Mouse (Mus musculus): ENCODE measurements around the gene Rpl13a.
"Not testable (repeated sequence)": the region's sequence is repeated elsewhere in the genome, so short reads cannot be mapped to it uniquely, and the experiment has no call there.

Rpl13a gene

GRCm38 (mm10) chr7:45118336-45118735 is 10.2 kb downstream of the Rpl13a start:
- DNase-seq (ENCODE audit: low spot score in 2 of 2) = no peak

GRCm38 (mm10) chr7:45117566-45117965 is 11.0 kb downstream of the Rpl13a start:
- DNase-seq (ENCODE audit: low spot score in 2 of 2) = no peak

- no peak for DNase-seq (ENCODE audit: low spot score in 2 of 2)
These were observed 15.1 kb downstream of the Rpl13a start for GRCm38 (mm10) chr7:45113476-45113875.

GRCm38 (mm10) chr7:45112529-45112928 is 16.0 kb downstream of the Rpl13a start:
- no peak for DNase-seq (ENCODE audit: low spot score in 2 of 2)

- no peak for DNase-seq (ENCODE audit: low spot score in 2 of 2)
These were observed 16.6 kb downstream of the Rpl13a start for GRCm38 (mm10) chr7:45111940-45112339.

DNA sequence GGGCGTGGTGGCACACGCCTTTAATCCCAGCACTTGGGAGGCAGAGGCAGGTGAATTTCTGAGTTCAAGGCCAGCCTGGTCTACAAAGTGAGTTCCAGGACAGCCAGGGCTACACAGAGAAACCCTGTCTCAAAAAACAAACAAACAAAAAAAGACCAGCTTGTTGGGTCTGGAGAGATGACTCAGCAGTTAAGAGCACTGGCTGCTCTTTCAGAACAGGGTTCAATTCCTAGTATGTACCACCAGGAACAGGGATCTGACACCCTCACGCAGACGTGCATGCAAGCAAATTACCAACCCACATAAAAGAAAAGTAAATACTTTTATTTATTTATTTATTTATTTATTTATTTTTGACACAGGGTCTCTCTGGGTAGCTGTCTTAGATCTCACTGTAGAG is 18.5 kb downstream of the Rpl13a start:
- not testable (repeated sequence) for DNase-seq (ENCODE audit: low spot score in 2 of 2)

DNA sequence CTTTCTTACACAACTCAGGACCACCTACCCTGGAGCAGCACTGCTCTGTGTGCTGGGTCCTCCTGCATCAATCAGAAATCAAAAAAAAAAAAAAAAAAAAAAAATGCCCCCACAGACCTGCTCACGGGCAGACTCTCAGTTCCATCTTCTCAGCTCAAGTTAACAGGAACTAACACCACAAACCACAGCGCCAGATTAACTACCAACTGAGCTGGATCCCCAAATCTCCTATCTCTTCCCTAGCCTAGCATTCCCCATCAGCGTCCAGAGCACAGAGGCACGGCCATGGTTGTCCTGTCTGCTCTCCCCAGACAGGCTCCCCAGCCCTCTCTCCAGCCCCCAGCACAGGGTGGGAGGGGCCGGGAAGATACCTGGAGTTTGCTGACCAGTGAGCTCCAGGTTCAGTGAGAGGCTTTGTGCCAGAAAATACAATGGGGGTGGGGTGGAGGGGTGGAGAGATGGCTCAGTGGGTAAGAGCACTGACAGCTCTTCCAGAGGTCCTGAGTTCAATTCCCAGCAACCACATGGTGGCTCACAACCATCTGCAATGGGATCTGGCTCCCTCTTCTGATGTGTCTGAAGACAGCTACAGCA is 21.4 kb downstream of the Rpl13a start:
- DNase-seq (ENCODE audit: low spot score in 2 of 2) = no peak

- DNase-seq (ENCODE audit: low spot score in 2 of 2) = no peak
These were observed 22.1 kb downstream of the Rpl13a start for GRCm38 (mm10) chr7:45106441-45106840.

- no peak for DNase-seq (ENCODE audit: low spot score in 2 of 2)
These were observed 23.1 kb downstream of the Rpl13a start for GRCm38 (mm10) chr7:45105491-45105890.

DNA sequence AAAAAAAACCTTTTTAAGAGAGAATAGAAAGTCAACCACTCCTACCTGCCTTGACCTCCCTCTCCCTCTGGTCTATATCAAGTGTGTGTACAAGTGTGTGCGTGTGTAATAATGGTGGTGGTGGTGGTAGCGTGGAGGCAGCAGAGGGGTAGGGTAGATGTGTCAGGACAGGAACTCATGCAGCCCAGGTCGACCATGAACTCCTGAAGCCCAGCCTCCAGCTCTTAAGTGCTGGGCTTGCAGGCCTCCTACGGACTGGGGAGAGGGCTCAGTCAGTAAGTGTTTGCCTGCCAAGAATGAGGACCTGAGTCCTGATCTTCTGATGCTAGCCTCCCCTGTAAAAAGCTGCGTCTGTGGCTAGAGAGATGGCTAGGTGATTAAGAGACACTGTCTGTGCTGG is 23.6 kb downstream of the Rpl13a start:
- DNase-seq (ENCODE audit: low spot score in 2 of 2) = no peak

DNA sequence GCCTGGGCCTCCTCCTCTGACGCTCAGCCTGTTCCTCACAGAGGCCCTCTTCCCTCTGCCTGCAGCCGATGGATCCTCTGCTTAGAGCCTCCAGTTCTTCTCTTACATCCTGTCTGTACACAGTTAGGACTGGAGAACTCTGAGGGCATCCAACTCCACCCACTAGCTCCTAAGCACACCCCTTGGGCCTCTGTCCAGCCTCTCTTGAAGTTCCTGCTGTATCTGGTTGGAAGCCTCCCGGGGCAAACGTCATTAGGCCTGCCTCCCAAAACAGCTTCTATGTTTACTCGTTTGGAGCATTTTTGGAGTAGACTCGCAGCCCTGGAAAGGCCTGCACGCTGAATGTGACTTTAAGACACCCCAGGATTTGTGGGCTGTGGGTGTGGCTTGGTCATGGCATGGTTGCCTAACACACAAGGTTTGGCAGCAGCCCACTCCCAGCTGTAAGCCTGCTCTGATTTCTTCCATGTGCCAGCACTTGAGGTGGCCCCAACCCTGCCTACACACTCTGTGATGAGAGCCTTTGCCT is 24.8 kb downstream of the Rpl13a start, which contains the start of gene Fcgrt:
Gene Fcgrt (minus strand): TSS at position 200 of the 529 bp plus-strand sequence.
- DNase-seq (ENCODE audit: low spot score in 2 of 2) = peak; percentile 58 to 61

GRCm38 (mm10) chr7:45102940-45103585 is 25.5 kb downstream of the Rpl13a start:
- DNase-seq (ENCODE audit: low spot score in 2 of 2) = no peak

GRCm38 (mm10) chr7:45102441-45102840 is 26.1 kb downstream of the Rpl13a start:
- DNase-seq (ENCODE audit: low spot score in 2 of 2) = no peak

DNA sequence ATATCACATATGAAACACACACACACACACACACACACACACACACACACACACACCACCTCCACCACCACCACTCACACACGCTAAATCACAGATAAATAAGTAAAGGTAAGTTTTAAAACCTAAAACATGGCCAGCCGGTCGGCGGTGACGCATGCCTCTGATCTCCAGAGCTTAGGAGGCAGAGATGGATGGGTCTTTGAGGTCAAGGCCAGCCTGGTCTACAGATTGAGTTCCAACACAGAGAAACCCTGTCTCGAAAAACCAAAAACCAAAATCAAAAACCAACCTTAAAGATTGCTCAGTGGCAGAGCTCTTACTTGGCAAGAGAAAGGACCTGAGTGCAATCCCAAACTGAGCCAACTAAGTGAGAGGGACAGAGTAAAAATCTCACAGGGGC is 28.5 kb downstream of the Rpl13a start:
- no peak for DNase-seq (ENCODE audit: low spot score in 2 of 2)

DNA sequence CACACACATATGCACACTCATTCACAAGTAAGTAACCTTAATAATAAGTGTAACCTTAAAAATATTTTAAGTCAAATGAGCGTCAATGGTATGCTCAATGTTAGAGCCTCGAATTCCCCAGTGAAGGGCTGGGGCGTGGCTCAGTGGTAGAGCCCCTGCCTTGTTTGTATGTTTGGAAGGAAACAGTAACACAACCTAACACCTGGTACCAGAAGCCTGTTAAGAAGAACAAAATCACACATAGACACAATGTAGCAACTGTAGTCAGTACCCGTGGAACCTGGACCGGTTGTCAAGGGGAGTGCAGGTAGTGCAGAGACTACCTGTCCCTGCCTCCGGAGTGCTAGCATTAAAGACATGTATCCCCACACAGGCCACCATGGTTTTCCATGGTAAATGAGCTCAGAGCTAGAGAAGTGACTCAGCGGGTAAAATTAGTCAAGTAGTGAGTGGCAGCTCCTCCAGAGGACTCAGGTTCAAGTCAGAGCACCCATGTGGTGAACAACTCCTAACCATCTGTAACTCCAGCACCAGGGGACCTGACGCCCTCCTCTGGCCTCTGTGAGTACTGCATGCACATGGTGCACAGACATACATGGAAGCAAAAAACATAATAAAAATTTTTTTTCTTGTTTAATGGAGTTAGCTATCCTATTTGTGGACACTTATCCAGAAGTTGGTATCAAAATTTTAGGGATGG is 29.9 kb downstream of the Rpl13a start:
- DNase-seq (ENCODE audit: low spot score in 2 of 2) = no peak

- DNase-seq (ENCODE audit: low spot score in 2 of 2) = no peak
These were observed 31.1 kb downstream of the Rpl13a start for GRCm38 (mm10) chr7:45097479-45097878.

- DNase-seq (ENCODE audit: low spot score in 2 of 2) = not testable (repeated sequence)
These were observed 32.6 kb downstream of the Rpl13a start for GRCm38 (mm10) chr7:45095965-45096364.

GRCm38 (mm10) chr7:45095367-45095766 is 33.2 kb downstream of the Rpl13a start:
- no peak for DNase-seq (ENCODE audit: low spot score in 2 of 2)

DNA sequence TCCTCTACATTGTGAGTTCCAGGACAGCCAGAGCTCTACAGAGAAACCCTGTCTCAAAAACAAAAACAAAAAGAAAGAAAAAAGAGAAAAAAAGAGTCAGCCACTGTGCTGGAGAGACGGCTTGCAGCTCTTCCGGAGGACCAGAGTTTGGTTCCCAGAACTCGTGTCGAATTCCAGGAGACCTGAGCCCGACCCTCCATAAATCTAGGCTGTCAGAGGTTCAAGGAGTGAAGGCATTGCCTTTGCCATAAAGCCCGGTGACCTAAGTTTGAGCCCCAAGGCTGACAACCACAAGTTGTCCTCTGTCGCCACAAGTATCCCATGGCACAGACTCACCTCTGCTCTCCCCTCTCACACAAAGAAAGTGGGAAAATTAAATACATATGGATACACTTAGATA is 34.4 kb downstream of the Rpl13a start:
- DNase-seq (ENCODE audit: low spot score in 2 of 2) = no peak

DNA sequence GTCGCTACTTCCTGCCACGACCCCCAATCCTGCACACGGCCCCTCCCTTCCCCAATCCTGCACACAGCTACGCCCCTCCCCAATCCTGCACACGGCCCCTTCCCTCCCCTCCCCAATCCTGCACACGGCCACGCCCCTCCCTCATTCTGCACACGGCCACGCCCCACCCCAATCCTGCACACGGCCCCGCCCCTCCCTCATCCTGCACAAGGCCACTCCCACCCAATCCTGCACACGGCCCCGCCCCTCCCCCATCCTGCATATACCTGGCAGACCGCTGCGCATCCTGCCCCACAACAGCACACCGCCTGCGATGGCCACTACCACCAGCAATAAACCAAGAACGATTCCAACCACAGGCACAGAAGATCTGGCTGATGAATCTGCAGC is 35.0 kb downstream of the Rpl13a start:
- DNase-seq (ENCODE audit: low spot score in 2 of 2) = no peak

DNA sequence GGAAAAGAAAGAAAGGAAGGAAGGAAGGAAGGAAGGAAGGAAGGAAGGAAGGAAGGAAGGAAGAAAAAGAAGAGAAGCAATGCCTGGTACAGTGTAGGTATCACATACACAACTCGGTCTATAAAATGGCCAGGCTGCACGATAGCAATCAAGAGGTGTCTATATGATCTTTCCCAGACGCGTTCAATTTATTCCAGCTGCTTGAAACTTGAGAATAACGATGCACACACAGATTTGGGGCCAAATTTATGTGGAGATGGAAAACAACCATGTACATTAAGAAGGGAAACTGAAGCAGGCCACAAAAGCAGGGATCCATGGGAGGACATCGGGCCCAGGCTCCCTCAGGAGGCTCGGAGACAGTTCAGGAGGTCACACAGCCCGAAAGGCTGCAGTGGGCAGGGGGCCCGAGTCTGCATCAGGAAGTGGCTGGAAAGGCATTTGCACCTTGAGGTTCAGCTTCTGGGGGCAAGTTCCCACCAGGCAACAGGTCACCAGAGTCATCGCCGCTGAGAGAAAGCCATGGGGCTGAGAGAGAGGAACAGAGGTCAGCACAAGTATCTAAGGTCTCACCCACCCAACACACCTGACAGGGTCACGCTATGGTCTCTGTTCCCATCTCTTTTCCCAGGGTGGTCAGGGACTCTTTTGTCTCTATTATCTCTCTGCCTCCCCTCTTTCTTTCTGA is 35.6 kb downstream of the Rpl13a start:
- DNase-seq (ENCODE audit: low spot score in 2 of 2) = no peak

- peak; percentile 66 to 70 for DNase-seq (ENCODE audit: low spot score in 2 of 2)
These were observed 36.5 kb downstream of the Rpl13a start, which contains the start of gene Rcn3 for GRCm38 (mm10) chr7:45092048-45092447. TSS of gene Rcn3 (minus strand) at chr7:45092221.

Data from frontal cortex, postnatal 10 days (tissue).